Mouse (Mus musculus) heart, embryonic 10.5 days (tissue): ENCODE results near the gene Cdk17. TPM values are rescaled to one million over a fixed set of nuclear protein-coding genes. Genes with fewer than 3 reads are reported as not detected.
A peak's percentile ranks its signal among the peaks of the same experiment; 100 is the strongest.

Source experiments
- DNase-seq: peaks from one replicate; pipeline ENCODE4 v3.0.0-alpha.2; 2017; ENCODE audit warnings: low spot score
- H3K27ac ChIP-seq: fragments of 300-500 bp; sonication (generic); 2 replicates; pipeline ENCODE4 v1.5.1; 2016; ENCODE audit warnings: mild to moderate bottlenecking
- H3K27me3 ChIP-seq: fragments of 300-500 bp; sonication (generic); 2 replicates; pipeline ENCODE4 v1.6.1; 2016; ENCODE audit warnings: mild to moderate bottlenecking; ENCODE audit not compliant: poor library complexity, insufficient read depth, severe bottlenecking
- H3K36me3 ChIP-seq: fragments of 300-500 bp; sonication (generic); 2 replicates; pipeline ENCODE4 v1.6.1; 2016; ENCODE audit warnings: mild to moderate bottlenecking, moderate library complexity
- H3K4me1 ChIP-seq: fragments of 300-500 bp; sonication (generic); 2 replicates; pipeline ENCODE4 v1.6.1; 2016; ENCODE audit warnings: mild to moderate bottlenecking
- H3K4me3 ChIP-seq: fragments of 300-500 bp; sonication (generic); 2 replicates; pipeline ENCODE4 v1.5.1; 2016; ENCODE audit warnings: mild to moderate bottlenecking, moderate library complexity
- H3K9me3 ChIP-seq: fragments of 300-500 bp; sonication (generic); 2 replicates; pipeline ENCODE4 v1.6.1; 2016; ENCODE audit warnings: mild to moderate bottlenecking, moderate library complexity
- WGBS: fragments of 180-500 bp; shearing (Covaris S2); methylation state at CpG from one replicate; pipeline ENCODE4 v1.1.7; 2016; 5-methylcytosine and 5-hydroxymethylcytosine counted together
- polyA plus RNA-seq: library from polyadenylated mRNA; unstranded; fragments of >200 nt; fragmentation: Nextera tagmentation; extraction: Ambion mirVana; gene quantifications from 2 replicates; pipeline ENCODE4 v1.2.1, GENCODE M21; 2016

Cdk17 gene
- polyA plus RNA-seq, 1 experiment from 2014 or later, result 20.0 TPM

DNA sequence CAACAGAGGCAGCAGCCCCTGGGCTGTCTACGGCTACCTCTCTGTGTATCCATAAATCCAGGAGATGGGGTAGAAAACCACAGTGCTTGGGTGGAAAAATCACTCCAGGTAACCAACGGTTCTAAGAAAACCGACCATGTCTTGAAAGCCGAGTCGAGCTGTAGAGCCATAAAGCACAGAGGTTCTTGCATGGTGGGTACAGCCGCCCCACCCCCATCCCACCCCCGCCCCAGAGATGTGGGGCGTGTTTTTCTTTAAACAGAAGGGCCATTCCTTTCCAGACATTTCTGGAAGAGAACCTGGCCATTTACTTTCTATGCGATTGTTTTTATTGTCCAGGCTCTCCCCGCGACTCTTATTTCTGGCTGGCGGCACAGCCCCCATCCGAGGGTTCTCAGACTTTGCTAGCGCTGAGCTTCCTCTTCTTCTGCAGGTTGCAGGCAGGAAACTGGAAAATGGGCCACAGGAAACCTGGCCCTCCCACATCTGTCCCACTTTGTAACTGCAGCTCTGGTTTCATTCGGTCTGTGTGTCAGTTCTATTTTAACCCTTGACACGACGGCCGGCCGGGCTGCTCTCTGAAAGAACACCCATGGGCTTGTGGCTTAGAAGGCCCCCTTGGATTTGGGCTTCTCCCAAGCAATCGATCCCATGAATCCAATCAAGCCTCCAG, 134.0 kb downstream of the Cdk17 start:
- no peaks in the 10 kb centered on the region for H3K27me3 ChIP-seq
- no peak for DNase-seq
- WGBS, result 42% methylated on average over 20 of the region's 20 CpGs
- no peaks in the 10 kb centered on the region for H3K36me3 ChIP-seq
- no peak overlapping the region; the same call in 1 of the 2 replicates for H3K4me3 ChIP-seq
- H3K9me3 ChIP-seq, result no peaks in the 10 kb centered on the region
- H3K4me1 ChIP-seq, result peaks cover 39% of the 10 kb centered on the region
- H3K27ac ChIP-seq, result peak overlapping the region; percentile 39; the same call in 1 of the 2 replicates

- no peaks in the 10 kb centered on the region for H3K9me3 ChIP-seq
- no peaks in the 10 kb centered on the region for H3K27me3 ChIP-seq
- DNase-seq, result no peak
- 30% methylated on average over 5 of the region's 5 CpGs for WGBS
- no peak overlapping the region for H3K4me3 ChIP-seq
- H3K4me1 ChIP-seq, result peaks cover 40% of the 10 kb centered on the region
- 0 out of 2 replicates have a peak, but pooled peaks cover 3% of the 10 kb centered on the region for H3K36me3 ChIP-seq
- peak overlapping the region; percentile 72; the same call in 1 of the 2 replicates for H3K27ac ChIP-seq
These were observed 137.1 kb downstream of the Cdk17 start for GRCm38 (mm10) chr10:93297774-93298173.

DNA sequence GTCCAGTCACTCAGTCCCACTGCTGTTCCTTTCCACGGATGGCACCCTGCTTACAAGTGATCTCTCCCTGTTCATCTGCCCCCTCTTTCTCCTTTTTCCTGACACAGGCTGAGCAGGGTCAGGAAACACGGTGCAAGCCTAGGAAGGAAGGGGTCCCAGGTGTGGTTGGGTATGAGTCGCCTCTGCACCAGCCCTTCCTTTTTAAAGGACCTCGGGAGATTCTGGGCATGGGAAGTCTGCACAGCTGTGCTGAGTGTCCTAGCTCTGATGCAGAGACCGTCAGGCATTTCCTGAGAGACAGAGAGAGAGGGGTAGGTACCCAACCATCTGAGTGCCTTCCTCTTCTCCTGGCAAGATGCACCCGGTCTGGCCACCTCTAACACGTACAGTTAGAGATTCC, 137.5 kb downstream of the Cdk17 start:
- Histone ChIP-seq H3K27me3 (no peaks in the 10 kb centered on the region), H3K4me3 (no peak overlapping the region), H3K9me3 (no peaks in the 10 kb centered on the region), H3K4me1 (peaks cover 40% of the 10 kb centered on the region), H3K36me3 (0 out of 2 replicates have a peak, but pooled peaks cover 3% of the 10 kb centered on the region), H3K27ac (peak overlapping the region; percentile 72; the same call in 1 of the 2 replicates)
- 41% methylated on average over 7 of the region's 7 CpGs for WGBS
- no peak for DNase-seq

- peaks cover 19% of the 10 kb centered on the region for H3K4me1 ChIP-seq
- H3K36me3 ChIP-seq, result 0 out of 2 replicates have a peak, but pooled peaks cover 3% of the 10 kb centered on the region
- no peaks in the 10 kb centered on the region for H3K9me3 ChIP-seq
- WGBS, result 58% methylated on average over 8 of the region's 8 CpGs
- no peak overlapping the region for H3K4me3 ChIP-seq
- DNase-seq, result no peak
- no peak overlapping the region for H3K27ac ChIP-seq
- H3K27me3 ChIP-seq, result no peaks in the 10 kb centered on the region
These were observed 141.2 kb downstream of the Cdk17 start for GRCm38 (mm10) chr10:93301831-93302230.

DNA sequence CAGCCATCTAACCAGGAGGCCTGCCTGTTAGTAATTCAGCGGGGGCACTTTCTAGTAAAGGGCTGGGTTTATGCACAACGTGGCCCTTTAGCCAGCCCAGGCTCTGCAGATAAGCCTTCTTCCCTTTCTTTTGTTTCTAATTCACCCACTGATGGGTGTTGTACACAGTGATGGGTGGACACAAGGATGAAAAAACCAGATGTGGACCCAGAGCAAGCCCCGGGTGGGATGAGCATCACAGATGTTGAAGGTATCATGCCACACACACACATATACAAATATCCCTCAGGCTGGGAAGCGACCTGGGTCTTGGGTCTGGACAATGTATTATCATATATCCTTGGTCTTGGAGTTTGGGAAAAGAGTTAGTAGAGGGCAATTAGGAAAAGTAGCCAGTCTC, 142.6 kb downstream of the Cdk17 start:
- H3K4me1 ChIP-seq, result peaks cover 12% of the 10 kb centered on the region
- H3K27ac ChIP-seq, result no peak overlapping the region
- no peaks in the 10 kb centered on the region for H3K9me3 ChIP-seq
- 57% methylated on average over 4 of the region's 4 CpGs for WGBS
- no peak overlapping the region for H3K4me3 ChIP-seq
- DNase-seq, result no peak
- 0 out of 2 replicates have a peak, but pooled peaks cover 3% of the 10 kb centered on the region for H3K36me3 ChIP-seq
- H3K27me3 ChIP-seq, result no peaks in the 10 kb centered on the region

DNA sequence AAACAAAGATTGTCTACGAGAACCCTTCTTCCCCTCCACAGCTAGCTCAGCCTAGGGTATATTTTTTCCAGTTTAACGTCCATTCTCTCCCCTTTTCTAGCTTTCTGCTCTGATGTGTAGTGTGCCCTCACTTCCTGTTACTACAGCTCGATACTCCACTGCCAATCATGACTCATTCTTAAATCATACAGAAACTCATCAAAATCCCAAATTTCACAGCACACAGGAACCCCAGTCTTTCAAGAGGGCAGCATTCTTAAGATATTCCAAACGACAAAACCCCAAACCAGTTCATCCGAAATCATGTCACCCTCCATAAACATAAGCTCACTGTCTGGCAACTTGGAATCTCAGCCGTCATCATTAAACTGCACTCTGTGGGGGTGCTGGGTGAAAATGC, 145.3 kb downstream of the Cdk17 start:
- no peak overlapping the region for H3K27ac ChIP-seq

GRCm38 (mm10) chr10:93306367-93306766, 145.7 kb downstream of the Cdk17 start:
- 0 out of 2 replicates have a peak, but pooled peaks cover 2% of the 10 kb centered on the region for H3K36me3 ChIP-seq
- H3K4me1 ChIP-seq, result peaks cover 18% of the 10 kb centered on the region
- H3K27ac ChIP-seq, result no peak overlapping the region
- no peak for DNase-seq
- no peaks in the 10 kb centered on the region for H3K9me3 ChIP-seq
- no peaks in the 10 kb centered on the region for H3K27me3 ChIP-seq
- 77% methylated on average over 11 of the region's 11 CpGs for WGBS
- H3K4me3 ChIP-seq, result no peak overlapping the region

More for the DNA sequence above, 145.3 kb downstream of the Cdk17 start:
- WGBS, result 63% methylated on average over 6 of the region's 6 CpGs
- H3K9me3 ChIP-seq, result no peaks in the 10 kb centered on the region
- 0 out of 2 replicates have a peak, but pooled peaks cover 3% of the 10 kb centered on the region for H3K36me3 ChIP-seq
- H3K4me3 ChIP-seq, result no peak overlapping the region
- peaks cover 18% of the 10 kb centered on the region for H3K4me1 ChIP-seq
- DNase-seq, result no peak
- H3K27me3 ChIP-seq, result no peaks in the 10 kb centered on the region

DNA sequence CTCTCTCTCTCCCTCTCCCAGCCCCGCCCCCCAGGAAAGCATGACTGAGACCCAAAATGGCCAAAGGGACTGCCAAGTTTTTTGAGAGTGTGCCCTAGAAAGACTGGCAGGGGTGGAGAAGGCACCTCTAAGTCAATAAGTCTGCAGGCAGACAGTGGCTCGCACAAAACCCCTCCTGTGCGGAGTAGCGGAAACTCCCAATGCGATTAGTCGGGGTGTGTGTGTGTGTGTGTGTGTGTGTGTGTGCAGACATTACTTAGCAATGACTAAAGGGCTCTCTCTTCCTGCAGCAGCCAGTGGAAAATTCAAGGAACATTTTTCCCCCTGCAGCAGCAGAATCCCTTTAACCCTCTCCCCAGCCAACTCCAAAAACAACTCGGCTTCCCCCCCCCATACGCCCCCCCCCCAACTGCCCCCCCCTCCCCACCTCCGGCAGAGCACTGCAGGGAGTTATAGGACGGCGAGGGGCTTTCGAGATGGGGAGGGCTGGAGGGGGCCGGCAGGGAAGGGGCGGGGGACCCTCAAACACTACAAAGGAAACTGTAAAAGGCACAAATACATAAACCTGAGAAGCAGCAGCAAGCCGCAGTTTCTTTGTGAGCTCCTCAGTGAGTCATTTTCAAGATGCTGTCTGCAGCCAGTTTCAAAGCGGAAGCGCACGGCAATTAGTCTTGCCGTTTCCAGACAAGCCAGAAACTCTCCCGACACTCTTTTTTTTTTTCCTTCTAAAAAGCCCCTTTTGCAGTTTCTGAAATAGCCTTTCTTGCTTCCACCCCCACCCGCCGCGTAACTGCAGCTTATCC, 148.7 kb downstream of the Cdk17 start:
- WGBS, result under 1% methylated on average over 22 of the region's 23 CpGs
- peak; percentile 84 for DNase-seq

GRCm38 (mm10) chr10:93309934-93310621, 149.4 kb downstream of the Cdk17 start:
- peak overlapping the region; percentile 94 for H3K27ac ChIP-seq
- no peaks in the 10 kb centered on the region for H3K36me3 ChIP-seq
- peaks cover 13% of the 10 kb centered on the region for H3K4me1 ChIP-seq
- 0 out of 2 replicates have a peak, but pooled peaks cover 8% of the 10 kb centered on the region for H3K27me3 ChIP-seq
- H3K9me3 ChIP-seq, result no peaks in the 10 kb centered on the region
- H3K4me3 ChIP-seq, result peak overlapping the region; percentile 81
- under 1% methylated on average over 43 of the region's 43 CpGs for WGBS
- no peak for DNase-seq

More for the DNA sequence above, 148.7 kb downstream of the Cdk17 start:
- Histone ChIP-seq H3K4me1 (peaks cover 13% of the 10 kb centered on the region), H3K4me3 (peak overlapping the region; percentile 81), H3K36me3 (no peaks in the 10 kb centered on the region), H3K9me3 (no peaks in the 10 kb centered on the region), H3K27me3 (0 out of 2 replicates have a peak, but pooled peaks cover 8% of the 10 kb centered on the region), H3K27ac (peak overlapping the region; percentile 94)

DNA sequence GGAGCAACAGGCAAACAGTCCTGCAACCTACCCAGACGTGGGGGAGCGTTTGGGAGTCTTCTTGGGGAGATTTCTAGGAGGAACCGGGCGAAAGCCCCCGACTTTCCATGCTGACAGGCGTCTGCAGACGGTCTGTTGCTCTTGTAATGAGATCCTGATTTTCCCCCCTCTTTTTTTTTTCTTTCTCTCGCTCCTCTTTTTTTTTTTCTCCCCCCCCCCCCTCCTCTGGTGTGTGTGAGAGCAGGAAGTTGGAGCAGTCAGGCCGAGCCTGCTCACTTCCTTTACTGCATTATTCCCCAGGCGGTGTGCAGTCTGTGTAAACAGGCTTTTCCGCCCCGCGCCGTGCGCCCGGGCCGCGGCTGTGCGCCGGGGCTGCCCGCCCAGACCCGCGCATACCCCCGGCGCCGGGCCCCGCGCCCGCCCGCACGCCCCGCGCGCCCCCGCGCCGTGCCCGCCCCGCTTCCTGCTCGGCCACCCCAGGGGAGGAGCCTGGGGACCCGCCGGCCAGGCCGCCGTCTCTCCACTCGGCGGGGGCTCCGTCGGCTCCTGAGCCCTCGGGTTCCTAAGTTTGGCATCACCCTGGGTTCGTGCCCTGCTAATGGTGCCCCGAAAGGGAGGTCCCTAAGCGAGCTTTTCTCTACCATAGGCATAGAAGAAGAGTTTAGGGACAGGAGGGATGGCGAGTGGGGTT, 150.2 kb downstream of the Cdk17 start, which contains the start of gene Elk3:
Gene Elk3, minus strand, starts transcription at position 415 of the 691 bp plus-strand sequence.
- no peak for DNase-seq
- WGBS, result under 1% methylated on average over 51 of the region's 53 CpGs
- H3K27ac ChIP-seq, result peak within 1 kb of the TSS; percentile 94
- no peaks in the 10 kb centered on the region for H3K9me3 ChIP-seq
- peaks cover 13% of the 10 kb centered on the region for H3K4me1 ChIP-seq
- H3K36me3 ChIP-seq, result no peaks in the 10 kb centered on the region
- 0 out of 2 replicates have a peak, but pooled peaks cover 8% of the 10 kb centered on the region for H3K27me3 ChIP-seq
- H3K4me3 ChIP-seq, result peak within 1 kb of the TSS; percentile 81

DNA sequence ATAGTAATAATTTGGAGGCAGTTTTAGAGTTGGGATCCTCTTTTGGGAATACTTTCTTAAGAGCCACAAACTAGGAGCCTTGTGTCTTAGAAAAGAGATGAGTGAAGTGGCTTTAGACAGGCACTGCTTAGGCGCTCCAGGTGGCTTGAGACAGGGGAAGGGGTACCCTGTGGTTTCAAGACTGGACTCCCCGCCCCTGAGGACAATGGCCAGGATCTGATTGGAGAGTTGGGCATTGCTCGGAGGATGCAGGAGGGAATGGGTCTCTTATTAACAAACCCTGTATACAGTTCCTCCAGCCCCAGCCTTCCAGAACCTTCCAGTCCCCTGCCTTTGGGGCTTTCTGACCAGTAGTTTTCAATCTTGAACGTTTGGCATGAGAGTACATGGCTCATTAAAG, 150.9 kb downstream of the Cdk17 start:
- WGBS, result 7% methylated on average over 4 of the region's 4 CpGs
- Histone ChIP-seq H3K27ac (peak overlapping the region; percentile 94; the same call in 1 of the 2 replicates), H3K4me1 (peaks cover 13% of the 10 kb centered on the region), H3K27me3 (0 out of 2 replicates have a peak, but pooled peaks cover 8% of the 10 kb centered on the region), H3K36me3 (no peaks in the 10 kb centered on the region), H3K4me3 (peak overlapping the region; percentile 81), H3K9me3 (no peaks in the 10 kb centered on the region)
- no peak for DNase-seq
